26 mouse cellular contexts compared by ENCODE assay signal in genomic region chr12:116989144-116989543, GRCm38 (mm10).
DNase-seq lines count a peak whose midpoint lies in the region; ATAC-seq lines count a peak whose summit lies in the region.
"Had no signal": no experiment of that assay in that cellular context is flagged by ENCODE, and none has a peak within 500 bp of the region (broad histone marks: within the 10 kb centered on the region; RNA-seq: fewer than 3 reads in every experiment).

No protein-coding gene starts in this region.

- no peak overlapping the region for H3K27ac ChIP-seq in forebrain, embryonic 13.5 days
- H3K27ac ChIP-seq in forebrain, embryonic 16.5 days (ENCODE audit: low read length) = no peak overlapping the region
- no peak overlapping the region for H3K27ac ChIP-seq in neural tube, embryonic 11.5 days (ENCODE audit: low read depth, low read length)
- H3K27ac ChIP-seq in forebrain, embryonic 15.5 days (replicated peaks) = no peak overlapping the region
- H3K27ac ChIP-seq in limb, embryonic 10.5 days = no peak overlapping the region
- H3K27ac ChIP-seq: heart, adult 2 months; hindbrain, embryonic 13.5 days; left cerebral cortex, adult 2 months; limb, embryonic 15.5 days; liver, embryonic 15.5 days; lung, embryonic 15.5 days; macrophage; midbrain, embryonic 12.5 days had no signal

- ATAC-seq in forebrain, embryonic 13.5 days = peak; percentile 66
- no peak for ATAC-seq in forebrain, embryonic 16.5 days
- ATAC-seq in neural tube, embryonic 11.5 days (ENCODE audit: insufficient read depth, low FRiP score, low TSS enrichment) = no peak
- peak; percentile 60; the same call in 1 of the 2 replicates for ATAC-seq in forebrain, embryonic 15.5 days (replicated peaks)
- ATAC-seq: inflammation-experienced regulatory T-cells, adult 6 months; Patski had no signal

- no peak overlapping the region for H3K9ac ChIP-seq in forebrain, embryonic 13.5 days
- H3K9ac ChIP-seq in forebrain, embryonic 16.5 days (replicated peaks; ENCODE audit: low read depth, low read length) = no peak overlapping the region
- H3K9ac ChIP-seq in neural tube, embryonic 11.5 days (ENCODE audit: low read length) = no peak overlapping the region
- no peak overlapping the region for H3K9ac ChIP-seq in forebrain, embryonic 15.5 days (replicated peaks)
- H3K9ac ChIP-seq: hindbrain, embryonic 13.5 days; limb, embryonic 15.5 days; liver, embryonic 15.5 days; lung, embryonic 15.5 days; midbrain, embryonic 12.5 days had no signal

- 29% methylated on average over 10 of the region's 10 CpGs for WGBS in forebrain, embryonic 13.5 days
- WGBS in forebrain, embryonic 16.5 days = 26% methylated on average over 10 of the region's 10 CpGs
- 36% methylated on average over 10 of the region's 10 CpGs for WGBS in neural tube, embryonic 11.5 days
- WGBS in forebrain, embryonic 15.5 days = 31% methylated on average over 10 of the region's 10 CpGs
- 74% methylated on average over 10 of the region's 10 CpGs for WGBS in limb, embryonic 10.5 days

- H3K27me3 ChIP-seq in forebrain, embryonic 13.5 days = no peaks in the 10 kb centered on the region
- H3K27me3 ChIP-seq in forebrain, embryonic 16.5 days (replicated peaks; ENCODE audit: control insufficient read depth, insufficient read depth, low read length) = no peaks in the 10 kb centered on the region
- no peaks in the 10 kb centered on the region for H3K27me3 ChIP-seq in neural tube, embryonic 11.5 days (ENCODE audit: control insufficient read depth, insufficient read depth, low read length)
- no peaks in the 10 kb centered on the region for H3K27me3 ChIP-seq in forebrain, embryonic 15.5 days
- no peaks in the 10 kb centered on the region for H3K27me3 ChIP-seq in limb, embryonic 10.5 days (ENCODE audit: low read depth, poor library complexity, severe bottlenecking)
- H3K27me3 ChIP-seq: hindbrain, embryonic 13.5 days; limb, embryonic 15.5 days; liver, embryonic 15.5 days; lung, embryonic 15.5 days; midbrain, embryonic 12.5 days; Patski had no signal

- H3K36me3 ChIP-seq in forebrain, embryonic 13.5 days (ENCODE audit: poor library complexity, severe bottlenecking) = no peaks in the 10 kb centered on the region
- H3K36me3 ChIP-seq in forebrain, embryonic 16.5 days (ENCODE audit: control insufficient read depth, insufficient read depth) = no peaks in the 10 kb centered on the region
- no peaks in the 10 kb centered on the region for H3K36me3 ChIP-seq in neural tube, embryonic 11.5 days (ENCODE audit: control insufficient read depth, insufficient read depth, low read length)
- no peaks in the 10 kb centered on the region for H3K36me3 ChIP-seq in forebrain, embryonic 15.5 days
- no peaks in the 10 kb centered on the region for H3K36me3 ChIP-seq in limb, embryonic 10.5 days
- H3K36me3 ChIP-seq: hindbrain, embryonic 13.5 days; limb, embryonic 15.5 days; liver, embryonic 15.5 days; lung, embryonic 15.5 days; midbrain, embryonic 12.5 days had no signal

- peak; percentile 29 for DNase-seq in neural tube, embryonic 11.5 days (ENCODE audit: low spot score)
- DNase-seq in neural tube, embryonic 10.5 days (ENCODE audit: extremely low spot score, low spot score) = no peak
- DNase-seq in brain, adult 2 months (ENCODE audit: low read depth, low spot score) = peak; percentile 40
- DNase-seq in limb, embryonic 10.5 days (ENCODE audit: low spot score) = no peak
- DNase-seq in ovary, postnatal 10 days (ENCODE audit: low spot score) = no peak
- DNase-seq: adrenal gland, postnatal 10 days; cerebellum, adult 8-10 months; gastrocnemius, postnatal 25 days; heart, adult 2 months; kidney, adult 18-20 months; kidney, postnatal 4 days; layer of hippocampus, adult 9-11 months; right cerebral cortex, postnatal 4 days; thymus, adult 2 months had no signal

- no peak overlapping the region for H3K4me2 ChIP-seq in forebrain, embryonic 13.5 days
- no peak overlapping the region for H3K4me2 ChIP-seq in forebrain, embryonic 16.5 days (ENCODE audit: low read length)
- no peak overlapping the region for H3K4me2 ChIP-seq in neural tube, embryonic 11.5 days (ENCODE audit: low read depth)
- H3K4me2 ChIP-seq in forebrain, embryonic 15.5 days (replicated peaks) = no peak overlapping the region
- H3K4me2 ChIP-seq: hindbrain, embryonic 13.5 days; limb, embryonic 15.5 days; liver, embryonic 15.5 days; lung, embryonic 15.5 days; midbrain, embryonic 12.5 days had no signal

- no peaks in the 10 kb centered on the region for H3K9me3 ChIP-seq in forebrain, embryonic 13.5 days (replicated peaks)
- H3K9me3 ChIP-seq in forebrain, embryonic 16.5 days (ENCODE audit: control insufficient read depth, low read length) = no peaks in the 10 kb centered on the region; the same call in 1 of the 2 replicates
- H3K9me3 ChIP-seq in neural tube, embryonic 11.5 days (ENCODE audit: control insufficient read depth, low read length) = no peaks in the 10 kb centered on the region
- no peaks in the 10 kb centered on the region for H3K9me3 ChIP-seq in forebrain, embryonic 15.5 days
- no peaks in the 10 kb centered on the region for H3K9me3 ChIP-seq in limb, embryonic 10.5 days (replicated peaks)
- H3K9me3 ChIP-seq: limb, embryonic 15.5 days; liver, embryonic 15.5 days; lung, embryonic 15.5 days had no signal

- no peak overlapping the region for H3K4me3 ChIP-seq in forebrain, embryonic 13.5 days
- no peak overlapping the region for H3K4me3 ChIP-seq in forebrain, embryonic 16.5 days (replicated peaks; ENCODE audit: low read length)
- no peak overlapping the region for H3K4me3 ChIP-seq in neural tube, embryonic 11.5 days (ENCODE audit: low read depth, low read length)
- H3K4me3 ChIP-seq in forebrain, embryonic 15.5 days = no peak overlapping the region
- H3K4me3 ChIP-seq in limb, embryonic 10.5 days = no peak overlapping the region
- H3K4me3 ChIP-seq: heart, adult 2 months; hindbrain, embryonic 13.5 days; left cerebral cortex, adult 2 months; limb, embryonic 15.5 days; liver, embryonic 15.5 days; lung, embryonic 15.5 days; midbrain, embryonic 12.5 days had no signal

- H3K4me1 ChIP-seq in forebrain, embryonic 13.5 days = peaks cover 10% of the 10 kb centered on the region; the same call in 1 of the 2 replicates
- no peaks in the 10 kb centered on the region; the same call in 1 of the 2 replicates for H3K4me1 ChIP-seq in forebrain, embryonic 16.5 days (replicated peaks; ENCODE audit: control insufficient read depth, insufficient read depth, low read length)
- H3K4me1 ChIP-seq in neural tube, embryonic 11.5 days (ENCODE audit: control insufficient read depth, insufficient read depth, low read length) = no peaks in the 10 kb centered on the region
- H3K4me1 ChIP-seq in forebrain, embryonic 15.5 days = no peaks in the 10 kb centered on the region
- peaks cover 9% of the 10 kb centered on the region for H3K4me1 ChIP-seq in limb, embryonic 10.5 days
- H3K4me1 ChIP-seq: limb, embryonic 15.5 days; liver, embryonic 15.5 days; lung, embryonic 15.5 days had no signal

Comparison
In these comparisons a context has a peak if more than half of its experiments do, and no peak if none do; other contexts are left out.
1. ATAC-seq: peak in forebrain, embryonic 13.5 days (single experiment) and forebrain, embryonic 15.5 days (single experiment); none in forebrain, embryonic 16.5 days (single experiment) and neural tube, embryonic 11.5 days (single experiment).
2. DNase-seq: peak in neural tube, embryonic 11.5 days (single experiment) and brain, adult 2 months (single experiment); none in neural tube, embryonic 10.5 days (single experiment), limb, embryonic 10.5 days (single experiment) and ovary, postnatal 10 days (single experiment).